Mouse (Mus musculus) midbrain, embryonic 16.5 days (tissue): ENCODE data around the gene Samt3. TPM values are rescaled to one million over a fixed set of nuclear protein-coding genes. Genes with fewer than 3 reads are reported as not detected.

Experiments
- ATAC-seq: fragments of 200-750 bp; cut with Nextera tagmentation; 2 replicates; pipeline ENCODE4 v1.8.0; 2017; ENCODE audit warnings: moderate TSS enrichment
- H3K27ac ChIP-seq: fragments of 300-500 bp; sonication (generic); 2 replicates; pipeline ENCODE4 v1.5.1; 2014; ENCODE audit warnings: mild to moderate bottlenecking, low read length, mixed read lengths
- H3K27me3 ChIP-seq: fragments of 300-500 bp; sonication (generic); 2 replicates; pipeline ENCODE4 v1.6.1; 2014; ENCODE audit warnings: low read depth, low read length, mixed read lengths; ENCODE audit not compliant: control insufficient read depth, insufficient read depth
- H3K36me3 ChIP-seq: fragments of 300-500 bp; sonication (generic); 2 replicates; pipeline ENCODE4 v1.6.1; 2014; ENCODE audit warnings: mild to moderate bottlenecking, low read length, moderate library complexity, mixed read lengths; ENCODE audit not compliant: control insufficient read depth, insufficient read depth
- H3K4me1 ChIP-seq: fragments of 300-500 bp; sonication (generic); 2 replicates; pipeline ENCODE4 v1.6.1; 2014; ENCODE audit warnings: mild to moderate bottlenecking, low read length, mixed read lengths; ENCODE audit not compliant: control insufficient read depth, insufficient read depth
- H3K4me2 ChIP-seq: fragments of 300-500 bp; sonication (generic); 2 replicates; pipeline ENCODE4 v1.6.1; 2014; ENCODE audit warnings: mild to moderate bottlenecking, low read length, mixed read lengths
- H3K4me3 ChIP-seq: fragments of 300-500 bp; sonication (generic); 2 replicates; pipeline ENCODE4 v1.5.1; 2014; ENCODE audit warnings: low read depth, mild to moderate bottlenecking, low read length, moderate library complexity, mixed read lengths
- H3K9ac ChIP-seq: fragments of 300-500 bp; sonication (generic); 2 replicates; pipeline ENCODE4 v1.6.1; 2014; ENCODE audit warnings: low read depth, low read length, mixed read lengths
- H3K9me3 ChIP-seq: fragments of 300-500 bp; sonication (generic); replicated peaks from 2 replicates; pipeline ENCODE4 v1.6.1; 2014; ENCODE audit warnings: mild to moderate bottlenecking, low read length, mixed read lengths; ENCODE audit not compliant: control insufficient read depth, poor library complexity, severe bottlenecking
- WGBS: fragments of 180-500 bp; shearing (Covaris S2); extraction: QIAGEN DNeasy Blood & Tissue Kit; methylation state at CpG from one replicate; pipeline ENCODE4 v1.1.7; 2014; 5-methylcytosine and 5-hydroxymethylcytosine counted together
- polyA plus RNA-seq: library from polyadenylated mRNA; unstranded; fragments of >200 nt; fragmentation: Nextera tagmentation; extraction: Ambion mirVana; gene quantifications from 2 replicates; pipeline ENCODE4 v1.2.1, GENCODE M21; 2015

Samt3 gene
- polyA plus RNA-seq: not detected in 2 replicates

DNA sequence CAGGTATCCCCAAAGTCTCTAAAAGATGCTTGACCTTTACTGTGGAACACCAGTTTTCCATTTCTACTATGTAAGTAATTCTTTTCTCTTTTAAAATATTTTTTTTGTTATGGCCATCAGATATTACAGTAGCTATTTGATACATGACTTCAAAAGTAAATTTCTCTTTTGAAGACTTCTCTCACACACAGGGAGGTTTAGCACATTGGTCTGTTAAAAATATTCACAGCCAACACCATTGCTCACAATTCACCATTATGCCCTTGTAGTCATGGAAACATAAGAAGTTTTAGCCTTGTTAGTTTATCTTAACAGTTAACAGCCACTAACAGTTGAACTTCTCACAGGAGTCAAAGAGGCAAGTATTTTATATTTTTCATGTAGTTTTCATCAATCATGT lies at the start of gene Samt3:
Samt3 (plus strand) TSS at position 301 of the 400 bp plus-strand sequence.
- Histone ChIP-seq H3K9me3 (no peaks in the 10 kb centered on the region), H3K4me3 (no peak within 1 kb of the TSS), H3K9ac (no peak within 1 kb of the TSS), H3K27me3 (no peaks in the 10 kb centered on the region), H3K4me2 (no peak within 1 kb of the TSS), H3K4me1 (no peaks in the 10 kb centered on the region), H3K27ac (no peak within 1 kb of the TSS), H3K36me3 (no peaks in the 10 kb centered on the region)
- no peak for ATAC-seq

GRCm38 (mm10) chrX:86016591-86016990 lies 27.4 kb upstream of the Samt3 start:
- ATAC-seq: no peak
- Histone ChIP-seq H3K4me2 (no peak overlapping the region), H3K4me3 (no peak overlapping the region), H3K9me3 (no peaks in the 10 kb centered on the region), H3K36me3 (no peaks in the 10 kb centered on the region), H3K27me3 (no peaks in the 10 kb centered on the region), H3K9ac (no peak overlapping the region), H3K4me1 (no peaks in the 10 kb centered on the region), H3K27ac (no peak overlapping the region)
- WGBS: 14% methylated on average over 1 of the region's 1 CpGs

DNA sequence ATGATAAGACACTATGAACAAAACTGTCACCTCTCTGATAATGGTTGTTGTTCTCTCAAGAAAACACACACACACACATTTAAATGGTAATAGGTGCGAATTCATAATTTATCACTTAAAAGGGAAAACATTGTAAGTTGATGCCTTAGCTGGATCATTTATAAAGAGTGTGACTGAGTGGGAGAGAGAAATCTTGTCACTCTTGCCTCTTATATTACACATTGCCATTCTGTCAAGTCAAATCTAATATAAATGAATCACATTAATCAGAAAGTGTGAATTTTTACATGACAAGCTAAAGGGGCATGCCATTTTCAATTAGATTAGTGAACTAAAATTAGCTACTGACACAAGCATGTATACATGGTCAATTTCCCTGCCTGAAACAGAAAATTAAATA lies 44.7 kb downstream of the Samt3 start:
- Histone ChIP-seq H3K27me3 (no peaks in the 10 kb centered on the region), H3K4me3 (no peak overlapping the region), H3K36me3 (no peaks in the 10 kb centered on the region), H3K4me1 (no peaks in the 10 kb centered on the region), H3K4me2 (no peak overlapping the region), H3K9ac (no peak overlapping the region), H3K9me3 (no peaks in the 10 kb centered on the region), H3K27ac (no peak overlapping the region)
- no peak for ATAC-seq
- 97% methylated on average over 1 of the region's 1 CpGs for WGBS

Other genes starting within 250 kb of the Samt3 start
- not detected in 2 replicates for gene 5430427O19Rik, start 173.8 kb upstream of the Samt3 start, polyA plus RNA-seq
- 1.3 and 1.8 TPM in 2 replicates for gene Nr0b1, start 147.6 kb downstream of the Samt3 start, polyA plus RNA-seq